Mouse (Mus musculus) naive thymus-derived CD4-positive, alpha-beta T cell, adult 5 months (primary cell): ENCODE results near the gene Hexb. TPM values are rescaled to one million over a fixed set of nuclear protein-coding genes. Genes with fewer than 3 reads are reported as not detected.

Source experiments
- polyA plus RNA-seq: library from polyadenylated mRNA; unstranded; fragments of 100-300 nt; shearing (Covaris generic); gene quantifications from one replicate; pipeline ENCODE4 v1.2.1, GENCODE M21; 2017

Hexb gene
- polyA plus RNA-seq = 55.6 TPM

DNA sequence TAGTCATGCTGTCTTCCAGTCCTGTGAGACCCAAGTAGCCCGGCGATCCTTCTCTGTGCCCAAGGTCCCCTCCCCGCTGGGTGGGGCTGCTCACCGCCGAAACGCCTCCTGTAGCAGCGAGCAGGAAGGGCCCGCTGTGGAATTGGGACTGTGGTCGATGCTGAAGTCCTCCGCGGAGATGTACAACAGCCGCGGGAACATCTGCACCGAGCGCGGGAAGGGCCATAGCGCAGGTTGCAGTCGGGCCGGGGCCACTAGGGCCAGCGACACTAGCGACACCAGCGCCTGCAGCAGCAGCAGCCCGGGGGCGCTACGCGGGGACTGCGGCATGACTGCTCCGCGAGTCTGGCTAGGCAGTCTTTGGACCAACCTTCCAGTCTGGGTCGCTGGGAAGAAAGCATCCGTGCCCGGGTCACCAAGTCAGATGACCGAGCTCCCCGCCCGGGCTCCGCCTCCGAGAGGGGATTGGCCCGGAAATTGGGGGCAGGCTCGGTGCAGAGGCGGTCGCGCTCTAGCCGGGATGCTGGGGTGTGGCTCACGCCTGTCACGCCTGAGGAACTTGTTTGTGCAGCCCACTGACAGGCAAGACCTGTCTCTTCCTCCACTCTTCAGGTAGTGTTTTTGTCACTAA lies at the start of gene Hexb:
Gene Hexb, minus strand, starts transcription at position 426 of the 631 bp plus-strand sequence.

DNA sequence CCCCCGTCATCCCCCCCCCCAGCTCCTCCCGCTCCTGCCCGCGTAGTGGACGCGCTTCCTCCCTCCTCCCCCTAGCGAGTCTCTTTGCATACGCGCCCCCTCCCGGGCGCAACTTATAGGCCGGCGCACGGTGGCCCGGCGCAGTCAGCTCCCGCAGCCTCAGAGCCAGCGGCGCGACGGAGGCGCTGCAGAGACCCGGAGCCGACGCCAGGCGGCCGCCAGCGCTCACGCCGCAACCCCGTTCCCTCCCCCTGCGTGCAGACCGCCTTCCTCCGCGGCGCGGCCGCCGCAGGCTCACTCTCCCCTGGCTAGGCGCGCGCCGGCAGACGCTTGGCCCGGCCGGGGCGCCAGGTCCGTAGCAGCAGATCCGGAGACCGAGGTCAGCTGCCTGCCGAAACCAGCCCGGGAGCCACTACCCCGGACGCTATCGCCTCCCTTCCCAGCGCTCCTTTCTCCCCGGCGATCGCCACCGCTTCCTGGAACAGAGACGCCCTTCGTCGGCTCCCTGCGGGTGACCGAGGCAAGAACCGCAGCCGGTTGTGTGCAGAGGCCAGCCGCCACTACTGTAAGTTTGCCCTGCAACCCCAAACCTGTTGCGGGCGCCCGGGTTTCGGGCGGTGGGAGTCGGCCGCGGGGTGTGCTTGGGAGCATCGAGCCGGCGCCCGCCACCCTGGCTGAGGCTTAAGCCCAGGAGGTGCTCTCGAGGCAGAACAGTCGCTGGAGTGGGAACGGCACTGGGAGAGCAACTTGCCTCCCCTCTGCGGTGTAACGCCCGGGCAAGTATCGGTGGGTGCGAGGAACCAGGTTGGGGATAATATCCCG lies 43.0 kb upstream of the Hexb start, which contains the start of gene Enc1:
Gene Enc1, plus strand, starts transcription at position 141 of the 822 bp plus-strand sequence.

DNA sequence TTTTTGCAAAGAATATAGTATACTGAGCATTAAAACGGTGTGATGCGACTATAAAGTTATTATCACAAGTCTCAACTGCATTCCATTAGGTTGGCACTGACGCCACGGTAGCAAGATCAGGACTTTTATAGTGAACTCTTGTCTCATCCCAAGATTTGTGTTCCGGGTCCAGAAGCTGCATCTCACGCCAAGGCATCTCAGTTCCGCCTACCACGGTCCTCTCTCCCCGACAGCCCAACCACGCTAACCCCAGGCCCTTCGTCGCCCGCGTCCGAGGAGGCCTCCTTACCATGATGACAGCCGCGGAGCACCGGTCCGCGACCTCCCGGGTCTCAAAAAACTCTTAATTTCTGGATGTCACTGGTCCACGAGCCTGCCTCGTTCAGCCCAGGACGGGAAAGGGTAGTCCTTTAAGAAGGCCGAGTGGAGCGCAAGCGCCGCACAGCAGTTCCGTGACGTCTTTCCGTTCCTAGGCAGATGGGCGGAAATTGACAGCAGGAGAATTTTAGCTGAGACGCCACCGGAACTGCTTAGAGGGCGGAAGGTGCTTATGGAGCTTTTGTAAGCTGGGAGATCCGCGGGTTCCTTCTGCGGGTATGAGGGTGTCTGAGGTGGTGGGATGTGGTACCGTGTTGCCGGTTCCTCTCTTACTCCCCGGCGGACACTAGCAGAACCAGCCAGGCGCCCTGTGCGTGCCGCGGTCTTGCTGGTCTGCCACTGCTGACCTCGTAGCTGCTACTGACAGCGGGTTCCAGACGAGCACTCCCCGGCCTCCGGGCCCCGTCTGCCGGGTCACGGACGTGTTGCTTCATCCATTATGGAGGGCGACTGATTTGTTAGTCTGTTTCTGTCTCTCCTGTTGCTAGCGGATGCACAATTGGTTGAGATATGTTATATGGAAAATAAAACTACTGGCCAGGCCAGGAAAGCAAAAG lies 60.4 kb downstream of the Hexb start, which contains the start of the genes Gfm2 and Nsa2:
Gene Gfm2, plus strand, starts transcription at position 472 of the 935 bp plus-strand sequence.
Gene Nsa2, minus strand, starts transcription at position 472 of the 935 bp plus-strand sequence.

Other genes starting within 250 kb of the Hexb start
- gene 1700029F12Rik, start 164.0 kb downstream of the Hexb start, polyA plus RNA-seq = not detected
- gene Fam169a, start 131.1 kb downstream of the Hexb start, polyA plus RNA-seq = 0.29 TPM
- 1.7 TPM for gene Gm6169, start 99.1 kb downstream of the Hexb start, polyA plus RNA-seq
- gene Gfm2, start 60.4 kb downstream of the Hexb start, polyA plus RNA-seq = 25.3 TPM
- 86.8 TPM for gene Nsa2, start 60.4 kb downstream of the Hexb start, polyA plus RNA-seq
- gene Enc1, start 42.7 kb upstream of the Hexb start, polyA plus RNA-seq = 1.5 TPM